Mouse (Mus musculus) thymus, postnatal 4 days (tissue): ENCODE measurements at regions not wholly inside any gene's neighbourhood (a gene's known extent, or its start where the extent isn't known, plus 50 kb on each side); places are given as distances from the start of the nearest gene placed in this dataset.
A peak's percentile ranks its signal among the peaks of the same experiment; 100 is the strongest.

Experiments used
- DNase-seq: peaks from one replicate; pipeline ENCODE4 v3.0.0; 2021

GRCm38 (mm10) chr7:73637101-73637809 lies 95.6 kb upstream of the Chd2 start:
- no peak for DNase-seq

DNA sequence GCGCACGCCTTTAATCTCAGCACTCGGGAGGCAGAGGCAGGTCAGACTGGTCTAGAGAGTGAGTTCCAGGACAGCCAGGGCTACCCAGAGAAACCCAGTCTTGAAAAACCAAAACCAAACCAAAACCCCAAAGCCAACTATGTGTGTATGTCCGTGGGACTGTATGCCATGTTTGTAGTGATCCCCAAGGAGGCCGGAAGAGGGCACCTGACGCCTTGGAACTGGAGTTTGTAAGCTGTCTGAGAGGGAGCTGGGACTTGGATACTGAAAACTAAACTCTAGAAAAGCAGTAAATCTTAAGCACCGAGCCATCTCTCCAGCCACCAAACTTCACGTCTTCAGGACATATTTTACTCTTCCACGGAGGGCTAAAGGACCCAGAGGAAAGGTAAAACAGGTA lies 93.8 kb upstream of the Chd2 start:
- no peak for DNase-seq

DNA sequence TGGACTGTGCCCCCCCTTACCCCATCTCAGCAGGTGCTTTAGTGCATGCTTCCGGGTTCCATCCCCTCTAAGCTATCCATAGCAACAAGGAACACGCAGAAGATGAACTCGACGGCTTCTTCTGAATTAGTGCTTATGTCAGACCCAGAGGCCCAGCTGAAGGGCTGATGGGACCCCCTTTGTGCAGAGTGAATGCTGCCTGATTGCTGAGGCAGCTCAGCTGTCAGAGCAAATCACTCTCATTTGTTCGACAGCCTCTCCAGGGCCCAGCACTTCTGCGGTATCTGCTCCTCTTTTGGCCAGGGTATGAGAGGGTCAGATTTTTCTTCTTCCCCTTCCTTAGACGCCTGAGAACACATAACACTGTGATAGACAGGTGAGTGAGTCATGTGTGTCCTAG lies 89.2 kb upstream of the Chd2 start:
- no peak for DNase-seq

DNA sequence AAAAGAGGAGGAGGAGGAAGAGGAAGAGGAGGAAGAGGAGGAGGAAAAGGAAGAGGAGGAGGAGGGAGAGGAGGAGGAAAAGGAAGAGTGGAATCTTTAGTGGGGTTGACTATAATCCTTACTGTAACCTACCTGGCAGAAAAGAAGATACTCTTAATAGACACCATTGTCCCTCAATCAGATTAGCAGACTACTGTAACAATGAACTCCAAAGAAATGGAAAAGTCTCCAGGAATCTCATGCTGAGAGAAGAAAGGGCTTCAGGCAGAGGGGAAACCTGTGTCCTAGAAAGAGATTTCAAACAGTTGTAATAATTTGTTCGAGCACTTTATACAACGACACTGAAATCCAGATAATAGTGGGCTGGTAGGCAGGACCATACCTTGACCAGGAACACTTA lies 87.6 kb upstream of the Chd2 start:
- DNase-seq = no peak

DNA sequence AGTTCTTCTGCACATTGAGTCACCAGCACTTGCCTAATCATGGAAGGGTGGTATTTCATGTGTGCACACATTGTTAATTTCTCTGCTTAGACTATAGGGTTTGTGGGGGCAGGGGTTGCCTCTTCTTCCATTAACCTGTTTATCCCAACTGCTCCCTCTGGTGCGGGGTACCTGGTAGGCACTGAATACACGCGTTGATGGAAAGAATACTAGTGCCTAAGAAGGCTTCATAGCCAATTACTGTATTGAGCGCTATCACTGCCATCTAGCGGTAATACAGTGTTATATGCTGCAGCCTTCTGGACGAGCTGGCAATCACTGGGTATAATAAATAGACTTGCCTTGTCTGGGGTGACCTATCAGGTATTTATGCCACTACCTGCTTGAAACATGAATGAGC lies 86.4 kb upstream of the Chd2 start:
- DNase-seq = peak; percentile 76

DNA sequence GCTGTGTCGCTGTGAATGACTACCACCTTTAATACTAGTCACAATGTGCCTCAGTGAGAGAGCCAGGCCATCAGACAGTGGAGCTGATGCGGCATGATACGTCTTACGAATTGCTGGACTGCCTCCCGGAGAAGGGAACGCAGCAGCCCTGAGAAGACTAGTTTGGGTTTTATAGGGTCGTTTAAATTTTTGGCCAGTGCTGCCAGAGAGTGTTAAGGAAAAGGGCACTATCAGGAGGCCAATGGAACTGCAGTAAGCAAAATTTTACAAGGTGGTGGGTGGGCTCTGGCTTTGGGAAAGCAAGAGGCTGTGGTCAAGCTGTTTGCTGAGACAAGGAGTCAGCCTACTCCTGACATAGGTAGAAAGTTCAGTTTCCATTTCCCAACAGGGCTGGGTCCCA lies 84.7 kb upstream of the Chd2 start:
- no peak for DNase-seq

DNA sequence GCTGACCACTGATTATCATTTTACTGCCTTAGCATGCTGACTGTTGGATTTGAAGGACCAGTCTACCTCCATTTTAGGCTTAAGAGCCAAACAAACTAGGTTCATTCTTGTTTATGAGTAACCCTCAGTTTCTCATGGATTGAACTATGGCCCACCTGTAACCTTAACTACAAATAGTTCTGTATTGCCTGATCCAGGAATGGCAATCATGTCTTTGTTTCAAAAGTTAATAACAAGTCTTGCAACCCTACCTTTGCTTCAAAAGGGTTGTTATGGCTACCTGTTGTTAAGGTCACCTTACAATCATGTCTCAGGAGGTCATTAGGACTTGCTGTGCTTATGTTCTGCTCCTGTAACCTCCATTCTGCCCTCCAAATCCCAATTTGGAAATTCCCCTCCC lies 84.0 kb upstream of the Chd2 start:
- no peak for DNase-seq

GRCm38 (mm10) chr7:73624992-73625391 lies 83.4 kb upstream of the Chd2 start:
- DNase-seq = no peak

GRCm38 (mm10) chr7:73624093-73624600 lies 82.5 kb upstream of the Chd2 start:
- no peak for DNase-seq

GRCm38 (mm10) chr7:73622468-73622867 lies 80.8 kb upstream of the Chd2 start:
- no peak for DNase-seq

GRCm38 (mm10) chr7:73620341-73620740 lies 78.7 kb upstream of the Chd2 start:
- no peak for DNase-seq

GRCm38 (mm10) chr7:73618758-73619416 lies 77.3 kb upstream of the Chd2 start:
- DNase-seq = peak; percentile 33

DNA sequence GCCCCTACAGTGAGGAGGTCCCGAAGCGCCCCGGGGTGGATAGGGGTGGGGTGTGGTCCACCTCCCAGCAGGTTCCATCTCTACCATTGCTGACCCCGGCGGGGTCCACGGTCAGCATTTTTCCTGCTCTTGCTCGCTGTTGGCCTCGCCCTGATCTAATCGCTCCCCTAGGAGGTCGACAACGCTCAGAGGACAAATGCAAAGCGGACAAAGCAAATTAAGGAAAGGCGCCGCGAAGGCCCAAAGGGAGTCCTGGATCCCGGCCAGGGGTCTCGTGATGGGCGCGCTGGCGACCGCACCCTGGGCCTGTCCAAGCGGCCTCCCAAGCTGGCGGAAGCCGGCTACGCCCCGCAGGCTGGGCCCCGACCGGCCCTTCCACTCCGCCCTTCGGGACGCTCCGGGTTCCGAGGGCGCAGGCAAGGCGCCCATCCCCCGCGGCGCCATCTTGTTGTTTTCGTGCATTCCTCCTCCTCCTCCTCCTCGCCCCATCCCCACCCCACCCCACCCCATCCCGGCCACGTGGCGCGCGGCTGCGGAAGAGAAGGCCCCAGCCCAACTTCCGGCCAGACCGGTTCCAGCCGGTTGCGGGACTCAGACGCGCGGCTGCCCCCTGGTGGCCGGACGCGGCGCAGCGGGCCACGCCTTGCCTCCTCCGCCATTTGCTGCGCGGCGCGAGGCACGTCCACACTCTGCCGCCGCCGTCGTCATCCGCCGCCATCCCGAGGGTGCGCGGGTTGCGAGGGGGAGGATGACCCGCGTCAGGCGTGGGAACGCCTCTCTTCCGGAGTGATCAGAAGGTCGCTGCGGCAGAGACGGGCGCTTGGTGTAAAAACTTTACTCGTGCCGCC lies 76.5 kb upstream of the Chd2 start:
- DNase-seq = peak; percentile 99

DNA sequence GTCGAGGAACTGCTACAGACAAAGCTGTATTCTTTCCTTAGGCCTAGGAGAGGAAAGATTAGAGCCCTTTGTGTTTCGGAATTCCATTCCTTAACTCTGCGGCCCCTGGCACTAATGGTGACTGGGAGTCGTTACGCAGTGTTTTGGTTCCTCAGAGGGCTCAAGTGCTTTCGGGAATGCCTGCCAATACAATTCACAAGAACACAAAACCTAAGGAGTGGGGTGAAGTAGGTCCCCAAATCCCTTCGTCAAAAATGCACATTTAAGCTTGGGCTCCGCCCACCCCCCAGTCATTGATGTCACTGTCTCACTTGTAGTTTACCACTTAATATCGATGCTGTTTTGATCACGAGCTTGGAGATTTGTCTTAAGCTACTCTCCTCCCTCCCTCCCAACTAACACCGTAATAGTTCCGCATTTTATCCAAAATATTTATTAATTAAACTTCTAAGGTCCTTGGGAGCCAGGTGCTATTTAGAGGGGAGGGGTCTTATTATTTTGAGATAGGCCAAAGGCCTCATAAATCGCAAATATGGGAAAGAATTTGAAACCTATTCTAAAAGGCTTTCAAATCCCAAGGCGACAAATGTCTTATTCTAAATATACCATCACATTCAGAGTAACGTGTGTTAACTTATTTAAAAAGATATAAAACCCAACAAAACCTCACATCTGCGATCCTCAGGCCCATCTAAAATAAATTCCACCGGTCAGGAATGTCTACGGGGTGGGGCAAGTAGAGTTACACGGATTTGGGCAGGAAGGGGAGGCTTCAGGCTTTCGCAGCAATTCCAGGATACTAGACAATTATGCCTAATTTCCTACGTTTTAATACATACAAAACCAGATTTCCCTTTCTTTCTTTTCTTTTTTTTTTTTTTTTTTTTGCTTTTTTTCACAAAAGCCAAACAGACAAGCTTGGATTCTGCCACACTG lies 75.6 kb upstream of the Chd2 start:
- peak; percentile 69 for DNase-seq

DNA sequence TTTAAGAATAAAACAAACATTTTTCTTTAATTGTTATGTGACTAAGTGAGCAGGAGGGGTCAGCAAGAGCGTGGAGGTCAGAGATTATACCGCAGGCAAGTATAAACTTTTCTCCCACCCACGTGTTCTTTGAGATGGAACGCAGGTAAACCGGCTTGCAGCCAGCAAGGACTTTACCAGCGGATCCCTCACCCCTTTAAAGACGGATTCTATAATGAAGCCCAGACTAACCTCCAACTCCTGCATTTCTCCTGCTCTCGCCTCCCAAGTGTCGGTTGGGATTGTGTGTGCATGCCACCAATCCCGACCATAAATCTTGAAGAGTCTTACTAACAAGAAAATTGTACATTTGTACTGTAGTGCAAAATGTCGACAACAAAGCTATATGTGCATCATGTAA lies 74.4 kb upstream of the Chd2 start:
- DNase-seq = no peak

GRCm38 (mm10) chr7:73614840-73615555 lies 73.4 kb upstream of the Chd2 start:
- DNase-seq = no peak

GRCm38 (mm10) chr7:73614341-73614740 lies 72.7 kb upstream of the Chd2 start:
- DNase-seq = no peak

GRCm38 (mm10) chr7:73612752-73613092 lies 71.1 kb upstream of the Chd2 start:
- DNase-seq = no peak

GRCm38 (mm10) chr7:73611866-73612751 lies 70.5 kb upstream of the Chd2 start:
- DNase-seq = no peak

- DNase-seq = no peak
Measured at GRCm38 (mm10) chr7:73608804-73609275, 67.2 kb upstream of the Chd2 start.
